Mouse (Mus musculus): ENCODE measurements at regions not wholly inside any gene's neighbourhood (a gene's known extent, or its start where the extent isn't known, plus 50 kb on each side); places are given as distances from the start of the nearest gene placed in this dataset.

DNA sequence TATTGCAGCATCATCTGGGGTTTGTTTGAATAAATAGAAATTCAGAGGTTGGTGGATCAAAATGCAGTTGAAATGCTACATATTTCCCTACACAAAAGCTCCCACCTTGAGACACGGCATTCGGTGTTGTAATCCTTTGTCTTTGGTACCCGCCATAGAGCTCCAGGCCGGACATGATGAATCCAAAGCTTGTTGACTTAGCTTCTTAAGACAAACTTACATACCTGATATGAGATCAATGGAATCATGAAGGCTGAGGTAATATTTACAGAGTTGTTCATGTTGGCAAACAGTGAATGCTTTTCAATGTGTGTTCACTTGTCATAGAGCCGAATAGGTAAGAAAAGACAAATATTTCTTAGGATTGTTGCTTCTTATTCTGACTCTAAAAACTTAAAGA, 51.2 kb upstream of the Pthlh start:
- no peak for DNase-seq (ENCODE audit: low read depth)

Measured in naive thymus-derived CD4-positive, alpha-beta T cell, adult 2 months (primary cell).